Mouse (Mus musculus) ovary, postnatal 36 days (tissue): ENCODE measurements around the gene Astn1.

Experiments used
- DNase-seq: peaks from one replicate; pipeline ENCODE4 v3.0.0; 2022; ENCODE audit warnings: low spot score, mixed read lengths

Astn1 gene

GRCm38 (mm10) chr1:158617943-158618342 is 255.9 kb downstream of the Astn1 start:
- no peak for DNase-seq

GRCm38 (mm10) chr1:158632935-158633334 is 270.9 kb downstream of the Astn1 start:
- DNase-seq: no peak

DNA sequence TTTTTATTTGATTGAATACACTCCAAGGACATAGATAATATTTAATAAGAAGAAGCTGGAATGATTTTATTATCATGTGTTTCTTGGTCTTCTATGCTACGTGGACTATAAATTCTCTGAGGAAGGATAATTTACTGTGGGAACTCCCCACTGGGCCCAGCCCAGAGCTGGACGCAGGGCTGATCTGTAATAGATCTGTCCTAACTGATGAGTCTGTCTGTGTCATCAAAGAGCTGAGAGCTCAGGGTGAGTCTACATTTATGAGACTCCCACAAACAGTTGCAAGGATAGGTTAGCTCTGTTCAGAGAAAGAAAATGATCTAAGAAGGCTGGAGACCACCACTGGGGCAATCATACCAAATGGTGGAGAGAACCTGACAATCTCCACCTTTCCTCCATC is 271.4 kb downstream of the Astn1 start:
- no peak for DNase-seq

- no peak for DNase-seq
Measured at GRCm38 (mm10) chr1:158641306-158641705, 279.2 kb downstream of the Astn1 start.

DNA sequence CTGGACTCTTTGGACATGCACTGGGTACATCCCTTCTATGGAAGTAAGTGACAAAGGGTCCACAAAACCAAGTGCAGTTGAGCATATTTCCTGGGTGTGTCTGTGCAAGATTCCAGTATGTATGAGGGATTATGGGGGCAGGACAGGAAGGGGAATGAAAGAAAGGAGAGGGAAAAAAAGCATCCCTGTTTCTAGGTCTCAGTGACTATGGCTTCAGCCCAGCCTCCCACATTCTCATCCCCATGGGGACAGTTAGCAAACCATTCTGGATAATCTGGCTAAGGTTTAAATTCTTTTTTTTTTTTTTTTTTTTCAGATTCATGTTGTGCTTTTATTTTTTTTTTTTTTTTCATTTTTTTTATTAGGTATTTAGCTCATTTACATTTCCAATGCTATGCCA is 280.2 kb downstream of the Astn1 start:
- DNase-seq: no peak

DNA sequence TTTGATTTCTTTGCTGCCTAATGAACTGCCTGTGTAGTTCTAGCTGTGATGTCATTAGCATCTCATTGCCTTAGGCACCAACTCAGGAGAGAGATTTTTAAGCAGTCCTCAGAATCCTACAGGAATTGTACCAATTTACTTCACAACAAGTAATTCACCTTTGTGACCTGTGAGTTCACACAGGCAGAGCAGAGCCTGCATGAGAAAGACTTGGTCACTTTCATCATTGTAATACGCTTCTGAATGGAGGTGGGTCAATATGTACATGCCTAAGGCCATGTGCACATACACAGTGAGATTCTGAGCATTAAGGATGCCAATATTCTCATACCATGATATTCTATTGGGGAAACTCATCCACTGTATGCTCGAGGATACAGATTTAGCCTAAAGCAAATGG is 290.7 kb downstream of the Astn1 start:
- DNase-seq: no peak

DNA sequence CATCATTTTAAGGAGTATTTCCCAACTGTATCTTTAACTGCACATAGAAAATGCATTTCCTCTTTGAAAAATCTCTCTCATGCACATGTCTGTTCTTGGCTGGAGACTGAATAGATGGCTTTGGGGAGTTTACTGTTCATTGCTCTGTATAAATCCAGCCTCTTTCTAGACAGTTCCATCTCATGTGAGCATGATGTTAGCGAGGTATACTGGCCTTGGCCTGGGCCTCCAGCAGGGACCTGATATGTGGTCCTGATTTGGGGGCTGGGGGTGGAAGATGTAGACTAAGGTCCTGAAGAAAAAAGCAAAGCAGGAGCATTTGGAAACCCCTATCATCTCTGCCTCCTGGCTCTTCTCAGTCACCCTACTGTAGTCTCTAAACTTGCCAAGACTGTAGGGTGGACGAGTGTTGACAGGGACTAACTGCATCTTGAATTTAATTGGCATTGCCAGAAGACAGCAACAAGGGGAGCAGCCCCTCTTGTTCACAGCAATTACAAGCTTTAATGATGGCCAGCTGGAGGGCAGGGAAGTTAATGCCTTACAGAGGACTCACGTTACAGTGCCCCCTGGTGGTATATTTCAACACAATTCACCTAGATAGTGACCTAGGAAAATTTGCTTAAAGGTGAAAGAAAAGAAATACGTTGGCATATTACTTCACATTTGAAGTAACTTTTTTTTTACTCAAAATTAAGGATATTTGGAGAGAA is 291.9 kb downstream of the Astn1 start:
- DNase-seq: no peak

DNA sequence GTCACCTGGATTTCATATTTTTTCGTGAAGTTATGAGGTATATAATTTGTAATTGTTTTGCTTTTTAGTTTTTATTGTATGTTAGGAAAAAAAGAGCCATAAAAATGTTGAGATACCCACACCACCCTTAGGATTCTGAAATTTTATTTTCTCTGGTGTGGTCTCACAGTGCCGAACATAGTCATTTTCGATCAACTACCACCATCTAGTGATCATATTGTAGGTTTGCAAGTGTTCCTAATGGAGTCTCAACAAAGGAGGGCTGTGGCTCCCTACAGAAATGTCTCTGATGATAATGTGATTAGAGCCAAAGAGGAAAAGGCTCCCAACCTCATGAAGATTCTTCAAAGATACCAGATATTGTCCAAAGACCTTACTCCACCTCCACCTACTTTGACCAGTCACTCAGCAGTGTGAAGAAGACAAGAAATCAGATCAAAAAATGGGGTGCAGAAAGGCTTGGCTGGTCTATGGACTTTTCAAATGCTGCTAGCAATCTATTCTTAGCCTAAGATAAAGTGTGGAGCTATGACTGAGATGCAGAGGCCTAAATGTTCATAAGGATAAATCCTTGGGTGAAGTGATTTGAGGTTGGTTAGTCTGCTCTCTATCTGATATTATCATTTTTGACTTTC is 292.6 kb downstream of the Astn1 start:
- DNase-seq: no peak

GRCm38 (mm10) chr1:158656986-158657385 is 294.9 kb downstream of the Astn1 start:
- DNase-seq: no peak

- no peak for DNase-seq
Measured at GRCm38 (mm10) chr1:158666001-158666400, 303.9 kb downstream of the Astn1 start.

DNA sequence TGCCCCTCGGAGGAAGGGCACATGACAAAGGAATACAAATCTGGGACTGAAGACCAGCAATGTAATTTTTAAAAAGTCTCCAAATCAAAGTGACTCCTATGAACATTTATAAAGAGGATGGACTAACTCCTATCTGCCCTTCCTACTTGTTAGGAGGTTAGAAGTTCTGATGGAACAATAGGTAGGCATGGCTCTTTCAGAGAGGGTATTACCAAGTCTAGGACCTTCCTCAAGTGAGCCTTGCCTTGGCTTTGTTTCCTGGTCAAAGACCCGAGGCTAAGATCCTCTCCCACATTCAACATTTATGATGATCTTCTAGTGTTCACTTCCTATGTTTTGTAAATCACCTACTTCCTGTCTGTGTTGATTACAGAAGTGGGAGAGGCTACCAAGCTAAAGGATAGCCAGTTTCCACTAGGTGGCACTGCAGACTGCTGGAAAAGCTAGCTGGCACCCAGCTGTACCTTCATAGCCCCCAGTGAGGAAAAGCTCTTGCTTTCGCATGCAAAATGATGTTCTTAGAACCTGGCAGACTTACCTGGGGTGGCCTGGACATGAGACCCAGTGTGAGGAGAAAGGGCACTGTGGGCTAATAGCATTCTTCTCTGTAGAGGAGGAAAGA is 308.0 kb downstream of the Astn1 start:
- peak; percentile 46 for DNase-seq

DNA sequence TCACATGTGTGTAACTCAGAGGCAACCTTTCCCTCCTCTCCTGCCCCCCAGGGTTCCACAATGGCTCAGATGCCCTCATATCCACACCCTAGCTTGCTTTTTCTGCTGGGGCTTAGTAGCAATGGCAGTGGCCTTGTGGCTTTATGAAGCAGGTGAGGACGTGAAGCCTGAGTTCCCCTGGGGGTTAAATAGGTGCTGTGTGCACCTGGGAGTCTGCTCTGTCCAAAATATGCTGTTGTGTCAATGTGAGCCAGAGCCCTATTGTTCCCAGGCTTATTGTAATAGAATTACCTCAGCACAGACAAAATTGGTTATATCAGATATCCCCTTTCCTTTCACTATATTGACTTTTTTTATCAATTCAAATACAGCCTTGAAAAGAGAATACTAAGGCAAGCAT is 325.7 kb downstream of the Astn1 start:
- no peak for DNase-seq

DNA sequence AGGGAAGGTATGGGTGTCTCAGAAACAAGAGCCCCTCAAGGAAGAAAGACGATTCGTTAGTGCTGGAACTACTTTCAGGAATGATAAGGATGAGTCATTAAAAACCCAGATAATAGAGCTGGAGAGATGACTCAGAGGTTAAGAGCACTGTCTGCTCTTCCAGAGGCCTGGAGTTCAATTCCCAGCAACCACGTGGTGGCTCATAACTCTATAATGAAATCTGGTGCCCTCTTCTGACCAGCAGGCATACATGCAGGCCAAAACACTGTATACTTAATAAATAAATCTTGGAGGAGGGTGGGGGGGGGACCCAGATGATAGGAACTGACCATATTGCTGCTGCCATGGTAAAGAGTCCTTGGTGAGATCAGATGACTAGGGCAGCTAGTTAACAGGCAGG is 335.4 kb downstream of the Astn1 start:
- no peak for DNase-seq

GRCm38 (mm10) chr1:158697859-158698569 is 335.9 kb downstream of the Astn1 start:
- no peak for DNase-seq

- DNase-seq: no peak
Measured at GRCm38 (mm10) chr1:158699276-158699675, 337.2 kb downstream of the Astn1 start.

GRCm38 (mm10) chr1:158700147-158700546 is 338.1 kb downstream of the Astn1 start:
- DNase-seq: no peak

DNA sequence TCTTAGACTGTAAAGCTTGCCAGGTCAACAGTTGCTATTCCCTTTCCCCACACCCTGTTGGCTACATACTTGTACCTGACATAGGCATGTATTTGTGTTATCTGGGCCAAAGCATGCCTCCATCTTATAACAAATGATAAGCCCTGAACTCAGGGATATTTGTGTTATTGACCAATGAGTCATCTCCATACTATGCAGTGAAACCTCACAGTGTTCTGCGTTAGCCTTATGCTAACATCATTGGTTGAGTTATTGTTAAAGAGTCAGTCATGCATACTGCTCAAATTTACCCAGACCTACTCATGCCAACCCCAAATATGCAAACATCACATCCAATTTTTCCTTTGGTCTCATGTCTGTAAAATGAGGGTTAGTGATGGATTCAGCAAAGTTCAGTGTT is 339.3 kb downstream of the Astn1 start:
- DNase-seq: no peak

DNA sequence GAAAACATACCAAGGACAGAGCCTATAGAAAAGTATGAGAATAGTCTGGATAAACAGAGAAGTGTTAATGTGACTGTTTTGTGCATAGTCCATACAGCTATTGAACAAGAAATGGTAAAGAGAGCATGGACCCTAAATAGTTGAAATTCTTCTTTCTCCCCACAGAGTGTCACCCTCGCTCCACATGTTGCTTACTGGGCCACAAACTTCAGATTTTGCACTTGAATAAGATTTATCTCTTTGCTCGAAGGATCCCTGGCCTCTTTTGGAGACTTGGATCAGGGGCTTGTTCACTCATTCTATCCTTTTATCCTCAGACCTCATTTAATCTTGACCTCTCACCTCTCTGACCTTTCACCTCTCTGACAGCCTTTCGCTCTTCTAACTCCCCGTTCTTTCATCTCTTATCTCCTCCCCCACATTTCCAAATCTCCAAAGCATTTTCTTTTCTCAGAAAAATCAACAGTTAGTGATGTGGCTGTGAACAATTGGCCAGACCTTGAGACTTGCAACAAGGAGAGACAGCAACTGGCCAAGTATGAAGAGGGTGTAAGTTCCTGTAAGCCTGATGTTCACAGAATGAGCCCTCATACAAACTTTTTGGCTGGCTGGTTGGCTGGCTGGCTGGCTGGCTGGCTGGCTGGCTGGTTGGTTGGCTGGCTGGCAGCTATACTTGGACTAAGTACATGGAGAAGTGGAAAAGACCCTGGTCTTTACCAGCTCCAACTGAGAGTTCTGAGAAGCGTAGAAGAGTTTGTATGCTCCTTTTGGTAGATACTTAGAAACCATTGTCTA is 351.4 kb downstream of the Astn1 start:
- peak; percentile 9 for DNase-seq

GRCm38 (mm10) chr1:158732868-158733496 is 370.9 kb downstream of the Astn1 start:
- no peak for DNase-seq

DNA sequence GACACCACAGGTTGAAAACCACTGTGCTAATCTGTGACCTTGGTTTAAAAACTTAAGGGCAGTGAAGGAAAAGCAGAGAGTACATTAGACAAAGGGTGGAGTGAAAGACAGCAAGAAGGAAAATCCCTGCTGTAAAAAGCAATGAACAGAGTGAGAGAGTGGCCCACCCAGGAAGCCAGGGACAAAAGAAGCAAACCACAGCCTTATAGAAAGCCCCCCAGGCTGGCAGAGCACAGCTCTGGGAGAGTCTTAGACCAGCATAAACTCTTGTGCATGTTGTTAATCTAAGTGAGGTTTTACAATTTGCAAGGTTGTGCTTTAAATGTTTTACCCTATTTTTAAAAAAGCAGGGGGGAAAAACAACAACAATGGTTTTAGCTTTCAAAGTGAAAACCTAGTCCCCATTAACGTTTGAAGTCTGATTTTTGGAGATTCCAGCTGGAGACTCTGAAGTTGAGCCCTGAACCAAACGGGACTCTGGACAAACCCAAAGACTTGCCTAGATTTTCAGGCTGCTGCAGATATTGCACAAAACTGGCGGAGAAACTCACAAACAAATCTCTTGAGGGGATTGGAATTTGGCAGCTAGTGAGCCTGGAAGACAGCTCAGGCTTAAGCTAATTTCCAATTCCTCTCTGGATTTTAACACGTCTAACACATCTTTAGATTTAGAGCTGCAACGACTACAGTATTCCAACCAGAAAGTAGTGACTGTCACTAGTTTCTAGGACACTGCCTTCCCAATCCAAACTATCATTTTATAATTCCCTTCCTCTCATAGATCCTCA is 377.3 kb downstream of the Astn1 start:
- DNase-seq: no peak
